Mouse (Mus musculus) limb, embryonic 15.5 days (tissue): Measurements from ENCODE around the gene Olfr1089. TPM values are rescaled to one million over a fixed set of nuclear protein-coding genes. Genes with fewer than 3 reads are reported as not detected.

Source experiments
- ATAC-seq: fragments of 200-750 bp; cut with Nextera tagmentation; 2 replicates; pipeline ENCODE4 v1.8.0; 2017; ENCODE audit warnings: low read depth, moderate TSS enrichment; ENCODE audit not compliant: insufficient number of reproducible peaks, low FRiP score, low TSS enrichment
- H3K27ac ChIP-seq: fragments of 300-500 bp; sonication (generic); 2 replicates; pipeline ENCODE4 v1.5.1; 2015; ENCODE audit warnings: moderate library complexity, mild to moderate bottlenecking, inconsistent platforms
- H3K27me3 ChIP-seq: fragments of 300-500 bp; sonication (generic); 2 replicates; pipeline ENCODE4 v1.6.1; 2015; ENCODE audit warnings: inconsistent platforms
- H3K36me3 ChIP-seq: fragments of 300-500 bp; sonication (generic); 2 replicates; pipeline ENCODE4 v1.6.1; 2015; ENCODE audit warnings: inconsistent platforms
- H3K4me1 ChIP-seq: fragments of 300-500 bp; sonication (generic); 2 replicates; pipeline ENCODE4 v1.6.1; 2015; ENCODE audit warnings: inconsistent platforms
- H3K4me2 ChIP-seq: fragments of 300-500 bp; sonication (generic); 2 replicates; pipeline ENCODE4 v1.6.1; 2015; ENCODE audit warnings: mild to moderate bottlenecking, inconsistent platforms
- H3K4me3 ChIP-seq: fragments of 300-500 bp; sonication (generic); 2 replicates; pipeline ENCODE4 v1.5.1; 2015; ENCODE audit warnings: mild to moderate bottlenecking, inconsistent platforms
- H3K9ac ChIP-seq: fragments of 300-500 bp; sonication (generic); 2 replicates; pipeline ENCODE4 v1.6.1; 2015; ENCODE audit warnings: inconsistent platforms
- H3K9me3 ChIP-seq: fragments of 300-500 bp; sonication (generic); 2 replicates; pipeline ENCODE4 v1.6.1; 2016; ENCODE audit warnings: inconsistent platforms
- WGBS: fragments of 180-500 bp; shearing (Covaris S2); methylation state at CpG from one replicate; pipeline ENCODE4 v1.1.7; 2015; 5-methylcytosine and 5-hydroxymethylcytosine counted together
- polyA plus RNA-seq: library from polyadenylated mRNA; unstranded; fragments of >200 nt; fragmentation: Nextera tagmentation; extraction: Ambion mirVana; gene quantifications from 2 replicates; pipeline ENCODE4 v1.2.1, GENCODE M21; 2015

Gene Olfr1089
- not detected in 2 replicates for polyA plus RNA-seq

DNA sequence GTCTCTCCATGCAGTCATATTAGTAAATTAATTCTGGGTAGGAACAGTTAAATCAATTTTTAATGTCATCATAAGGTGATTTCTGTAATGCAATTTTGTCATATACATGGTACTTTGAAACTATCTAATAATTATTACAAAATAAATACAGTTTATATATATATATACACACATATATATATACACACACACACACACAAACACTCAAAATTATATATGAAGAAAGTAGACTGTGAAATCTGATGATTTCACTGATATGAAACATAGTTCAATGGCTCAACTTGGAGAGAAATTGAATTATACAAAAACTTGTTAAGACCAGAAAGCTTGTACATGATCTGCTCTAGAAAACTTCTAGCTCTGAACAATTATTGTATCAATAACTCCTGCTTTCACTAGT lies at the start of gene Olfr1089:
Gene Olfr1089 (minus strand): TSS at position 101 of the 400 bp plus-strand sequence.
- Histone ChIP-seq H3K36me3 (no peaks in the 10 kb centered on the region), H3K27me3 (no peaks in the 10 kb centered on the region), H3K9ac (no peak within 1 kb of the TSS), H3K4me1 (no peaks in the 10 kb centered on the region), H3K9me3 (no peaks in the 10 kb centered on the region), H3K4me2 (no peak within 1 kb of the TSS), H3K27ac (no peak within 1 kb of the TSS), H3K4me3 (no peak within 1 kb of the TSS)
- ATAC-seq: no peak

DNA sequence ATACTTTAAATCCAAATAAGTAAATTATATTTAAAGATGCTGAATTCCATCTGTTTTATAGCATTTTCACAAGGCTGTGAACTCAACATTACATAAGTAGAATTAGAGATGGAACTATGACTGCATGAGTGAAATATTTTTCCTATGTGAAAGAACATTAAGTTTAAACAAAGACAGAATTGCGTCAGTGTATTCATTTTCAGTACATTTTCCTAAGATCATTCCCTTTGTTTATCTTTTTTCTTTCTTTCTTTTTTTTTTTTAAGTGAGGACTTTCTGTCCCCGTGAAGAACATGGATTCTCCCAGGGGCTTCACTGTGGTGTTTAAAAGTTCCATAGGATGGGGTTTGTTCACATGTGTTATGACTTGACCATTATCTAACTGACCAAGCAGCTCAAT lies 48.7 kb upstream of the Olfr1089 start, which contains the start of gene Olfr1093:
Gene Olfr1093 (plus strand): TSS at position 301 of the 400 bp plus-strand sequence.
- Histone ChIP-seq H3K27me3 (no peaks in the 10 kb centered on the region), H3K4me1 (no peaks in the 10 kb centered on the region), H3K4me2 (no peak within 1 kb of the TSS), H3K36me3 (no peaks in the 10 kb centered on the region), H3K4me3 (no peak within 1 kb of the TSS), H3K9me3 (no peaks in the 10 kb centered on the region), H3K27ac (no peak within 1 kb of the TSS), H3K9ac (no peak within 1 kb of the TSS)
- WGBS: 84% methylated on average over 2 of the region's 2 CpGs
- ATAC-seq: no peak

DNA sequence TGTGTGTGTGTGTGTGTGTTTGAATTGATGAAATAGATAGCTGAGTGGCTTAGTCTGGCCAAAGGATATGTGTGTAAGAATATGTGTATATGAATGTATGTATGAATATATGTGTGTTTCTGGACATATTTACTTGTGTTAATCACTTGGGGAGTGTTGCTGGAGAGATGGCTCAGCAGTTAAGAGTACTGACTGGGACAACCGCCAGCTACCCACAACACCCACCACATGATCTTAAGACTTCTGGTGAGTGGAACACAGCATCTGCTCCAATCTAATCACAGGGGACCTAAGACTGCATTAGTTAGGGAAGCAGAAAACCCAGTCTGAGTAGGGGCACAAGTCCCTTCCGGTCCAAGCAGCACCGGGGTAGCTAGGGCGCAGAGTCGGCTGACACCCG lies 27.5 kb upstream of the Olfr1089 start:
- no peak for ATAC-seq
- no peaks in the 10 kb centered on the region for H3K27me3 ChIP-seq
- no peak overlapping the region for H3K9ac ChIP-seq
- 93% methylated on average over 6 of the region's 6 CpGs for WGBS
- H3K4me3 ChIP-seq: no peak overlapping the region
- H3K36me3 ChIP-seq: no peaks in the 10 kb centered on the region
- no peak overlapping the region for H3K4me2 ChIP-seq
- no peaks in the 10 kb centered on the region for H3K9me3 ChIP-seq
- no peak overlapping the region for H3K27ac ChIP-seq
- H3K4me1 ChIP-seq: no peaks in the 10 kb centered on the region

DNA sequence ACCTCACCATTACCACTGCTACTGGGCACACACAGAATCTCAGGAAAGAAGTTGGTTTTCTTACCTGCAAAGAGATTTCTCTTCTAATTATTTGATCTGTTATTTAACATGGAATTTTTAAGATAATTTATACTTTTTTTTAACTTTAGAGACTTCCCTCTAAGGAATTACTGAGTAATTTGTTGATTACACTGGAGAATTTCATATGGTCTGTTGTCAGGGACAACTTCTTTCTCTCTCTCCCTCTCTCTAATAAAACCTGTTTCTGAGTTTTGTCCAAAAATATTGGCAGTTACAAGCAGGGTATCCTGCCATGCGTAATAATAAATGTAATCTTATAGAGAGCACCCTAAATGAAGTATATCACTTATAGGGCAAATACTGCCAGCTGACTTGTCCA lies 25.4 kb upstream of the Olfr1089 start, which contains the start of gene Olfr1090:
Gene Olfr1090 (minus strand): TSS at position 101 of the 400 bp plus-strand sequence.
- no peak within 1 kb of the TSS for H3K27ac ChIP-seq
- no peaks in the 10 kb centered on the region for H3K9me3 ChIP-seq
- no peak within 1 kb of the TSS for H3K4me3 ChIP-seq
- no peak for ATAC-seq
- WGBS: 90% methylated on average over 1 of the region's 1 CpGs
- no peaks in the 10 kb centered on the region for H3K27me3 ChIP-seq
- H3K4me2 ChIP-seq: no peak within 1 kb of the TSS
- no peak within 1 kb of the TSS for H3K9ac ChIP-seq
- no peaks in the 10 kb centered on the region for H3K36me3 ChIP-seq
- H3K4me1 ChIP-seq: no peaks in the 10 kb centered on the region

DNA sequence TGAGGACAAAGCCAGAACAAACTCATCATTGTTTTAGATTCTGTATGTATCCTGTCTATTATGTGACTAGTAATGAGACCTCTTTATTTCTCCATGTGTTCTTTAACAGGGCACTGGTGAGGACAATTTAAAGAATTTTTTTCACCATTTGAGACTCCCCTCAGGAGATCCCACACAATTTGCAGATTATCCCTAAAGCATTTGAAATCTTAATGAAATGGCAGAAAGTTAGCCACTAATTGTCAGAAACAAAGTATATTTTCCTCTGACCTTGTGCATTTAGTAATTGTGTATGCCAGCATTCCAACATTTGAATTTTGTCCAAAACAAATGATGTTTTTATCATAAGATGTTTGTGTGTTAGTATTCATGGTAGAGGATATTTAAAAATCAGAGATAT lies 35.2 kb downstream of the Olfr1089 start, which contains the start of gene Olfr1087:
Gene Olfr1087 (minus strand): TSS at position 101 of the 400 bp plus-strand sequence.
- Histone ChIP-seq H3K9ac (no peak within 1 kb of the TSS), H3K27me3 (no peaks in the 10 kb centered on the region), H3K36me3 (no peaks in the 10 kb centered on the region), H3K4me2 (no peak within 1 kb of the TSS), H3K4me3 (no peak within 1 kb of the TSS), H3K4me1 (no peaks in the 10 kb centered on the region), H3K9me3 (no peaks in the 10 kb centered on the region), H3K27ac (no peak within 1 kb of the TSS)
- no peak for ATAC-seq

Other genes with a start within 250 kb of the Olfr1089 start
- gene Olfr228, start 246.3 kb downstream of the Olfr1089 start, polyA plus RNA-seq: not detected in 2 replicates
- not detected in 2 replicates for gene Olfr1076, start 225.2 kb downstream of the Olfr1089 start, polyA plus RNA-seq
- not detected in 2 replicates for gene Olfr1079, start 191.2 kb downstream of the Olfr1089 start, polyA plus RNA-seq
- not detected in 2 replicates for gene Olfr1080, start 175.5 kb downstream of the Olfr1089 start, polyA plus RNA-seq
- not detected in 2 replicates for gene Olfr1082, start 134.7 kb downstream of the Olfr1089 start, polyA plus RNA-seq
- gene Olfr1084, start 94.0 kb downstream of the Olfr1089 start, polyA plus RNA-seq: not detected in 2 replicates
- gene Olfr1085, start 71.7 kb downstream of the Olfr1089 start, polyA plus RNA-seq: not detected in 2 replicates
- not detected in 2 replicates for gene Olfr1086, start 53.6 kb downstream of the Olfr1089 start, polyA plus RNA-seq
- gene Olfr1087, start 35.3 kb downstream of the Olfr1089 start, polyA plus RNA-seq: not detected in 2 replicates
- not detected in 2 replicates for gene Olfr1090, start 25.3 kb upstream of the Olfr1089 start, polyA plus RNA-seq
- not detected in 2 replicates for gene Olfr1093, start 48.8 kb upstream of the Olfr1089 start, polyA plus RNA-seq
- gene Olfr141, start 76.3 kb upstream of the Olfr1089 start, polyA plus RNA-seq: not detected in 2 replicates
- not detected in 2 replicates for gene Olfr1094, start 91.0 kb upstream of the Olfr1089 start, polyA plus RNA-seq
- not detected in 2 replicates for gene Olfr1095, start 118.0 kb upstream of the Olfr1089 start, polyA plus RNA-seq
- gene Gm13723, start 141.1 kb upstream of the Olfr1089 start, polyA plus RNA-seq: not detected in 2 replicates
- not detected in 2 replicates for gene Olfr1097, start 158.5 kb upstream of the Olfr1089 start, polyA plus RNA-seq
- gene Olfr1098, start 190.8 kb upstream of the Olfr1089 start, polyA plus RNA-seq: not detected in 2 replicates
- not detected in 2 replicates for gene Olfr1099, start 227.0 kb upstream of the Olfr1089 start, polyA plus RNA-seq
- not detected in 2 replicates for gene Olfr1100, start 246.3 kb upstream of the Olfr1089 start, polyA plus RNA-seq